22 mouse cellular contexts compared by ENCODE assay signal in the genomic region with DNA sequence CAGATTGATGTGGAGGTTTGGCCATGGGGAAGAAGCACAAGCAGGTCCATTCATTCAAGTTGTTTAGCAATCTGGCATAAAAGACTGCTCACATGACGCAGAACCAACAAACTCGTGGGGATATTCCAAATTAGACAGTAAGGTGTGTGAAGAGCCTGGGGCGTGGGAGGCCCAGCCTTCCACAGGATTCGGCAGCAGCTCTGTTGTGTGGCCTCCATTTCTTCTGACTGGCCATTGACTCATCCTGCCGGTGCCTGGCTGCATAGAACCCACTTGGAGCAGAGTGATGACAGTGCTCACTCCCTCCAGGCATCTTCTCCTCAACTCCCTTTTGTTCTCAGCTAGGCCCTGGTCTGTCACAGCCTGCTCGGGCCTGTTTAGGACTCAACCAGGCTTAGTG.
DNase-seq lines count a peak whose midpoint lies in the region; ATAC-seq and TF ChIP-seq lines count a peak whose summit lies in the region.
"Had no signal": no experiment of that assay in that cellular context is flagged by ENCODE, and none has a peak within 500 bp of the region (broad histone marks: within the 10 kb centered on the region; RNA-seq: fewer than 3 reads in every experiment).

No protein-coding gene starts in this region.

- no peak overlapping the region for H3K4me3 ChIP-seq in kidney, embryonic 15.5 days (replicated peaks)
- no peak overlapping the region for H3K4me3 ChIP-seq in C2C12 (ENCODE audit: insufficient read depth, poor library complexity, severe bottlenecking)
- H3K4me3 ChIP-seq: forebrain, embryonic 15.5 days; heart, adult 2 months; hindbrain, embryonic 15.5 days; layer of hippocampus, adult 2 months; left cerebral cortex, adult 2 months; liver, embryonic 15.5 days; neural tube, embryonic 12.5 days had no signal

- no peak for TF ChIP-seq CTCF in C2C12 (IDR thresholded peaks at IDR 0.05; ENCODE audit: control insufficient read depth, insufficient read depth, insufficient read length)

- H3K4me2 ChIP-seq in kidney, embryonic 15.5 days: no peak overlapping the region
- H3K4me2 ChIP-seq: forebrain, embryonic 15.5 days; hindbrain, embryonic 15.5 days; liver, embryonic 15.5 days; neural tube, embryonic 12.5 days had no signal

- H3K27ac ChIP-seq in kidney, embryonic 15.5 days: 0 out of 2 replicates have a peak overlapping the region, but pooled peaks have one; percentile 6
- H3K27ac ChIP-seq: forebrain, embryonic 15.5 days; heart, adult 2 months; hindbrain, embryonic 15.5 days; layer of hippocampus, adult 2 months; left cerebral cortex, adult 2 months; liver, embryonic 15.5 days; neural tube, embryonic 12.5 days had no signal

- H3K79me2 ChIP-seq in C2C12 (ENCODE audit: control insufficient read depth, insufficient read depth): no peaks in the 10 kb centered on the region

- H3ac ChIP-seq in C2C12 (ENCODE audit: control insufficient read depth, insufficient read length, low read depth): no peak overlapping the region

- H3K9ac ChIP-seq in kidney, embryonic 15.5 days: no peak overlapping the region
- H3K9ac ChIP-seq: forebrain, embryonic 15.5 days; hindbrain, embryonic 15.5 days; liver, embryonic 15.5 days; neural tube, embryonic 12.5 days had no signal

- H3K9me3 ChIP-seq in kidney, embryonic 15.5 days (replicated peaks): no peaks in the 10 kb centered on the region
- H3K9me3 ChIP-seq: forebrain, embryonic 15.5 days; hindbrain, embryonic 15.5 days; liver, embryonic 15.5 days; neural tube, embryonic 12.5 days had no signal

- no peaks in the 10 kb centered on the region for H3K27me3 ChIP-seq in kidney, embryonic 15.5 days
- H3K27me3 ChIP-seq in C2C12 (ENCODE audit: control insufficient read depth, insufficient read depth, insufficient read length): no peaks in the 10 kb centered on the region
- H3K27me3 ChIP-seq: forebrain, embryonic 15.5 days; hindbrain, embryonic 15.5 days; liver, embryonic 15.5 days; neural tube, embryonic 12.5 days had no signal

- ATAC-seq in kidney, embryonic 15.5 days (replicated peaks; ENCODE audit: low FRiP score): no peak
- ATAC-seq: activated CD4-positive, CD25-positive, alpha-beta regulatory T cell, adult 4 months; forebrain, embryonic 15.5 days; intestine, embryonic 16.5 days had no signal

- H3K79me3 ChIP-seq in C2C12 (ENCODE audit: low read depth): no peaks in the 10 kb centered on the region

- no peak for DNase-seq in kidney, adult 8-10 months
- DNase-seq in ZHBTc4 (ENCODE audit: low read depth, low spot score): peak; percentile 30
- peak; percentile 100 for DNase-seq in fat pad, adult 2 months (ENCODE audit: extremely low read depth, low read depth, low spot score)
- DNase-seq in retina, postnatal 1 day: no peak
- DNase-seq in left cerebral cortex, adult 11 months (ENCODE audit: low spot score): no peak
- no peak for DNase-seq in cerebellum, adult 9-10 months
- DNase-seq: cerebellum, postnatal 36 days; heart, adult 2 months; heart, postnatal 10 days; kidney, postnatal 10 days; lung, postnatal 14 days; right cerebral cortex, postnatal 25 days had no signal

- H3K36me3 ChIP-seq in kidney, embryonic 15.5 days: no peaks in the 10 kb centered on the region
- no peaks in the 10 kb centered on the region for H3K36me3 ChIP-seq in C2C12 (ENCODE audit: control insufficient read depth, insufficient read depth)
- H3K36me3 ChIP-seq: forebrain, embryonic 15.5 days; hindbrain, embryonic 15.5 days; liver, embryonic 15.5 days; neural tube, embryonic 12.5 days had no signal

- peaks cover 45% of the 10 kb centered on the region for H3K4me1 ChIP-seq in kidney, embryonic 15.5 days
- H3K4me1 ChIP-seq: liver, embryonic 15.5 days; neural tube, embryonic 12.5 days had no signal

- WGBS in kidney, embryonic 15.5 days: 64% methylated on average over 6 of the region's 6 CpGs

TF ChIP-seq in C2C12, 6 proteins besides CTCF, POLR2A, EP300 and RAD21:
- TF ChIP-seq CEBPB (IDR thresholded peaks at IDR 0.05; ENCODE audit: low read depth) (no peak), FOSL1 (IDR thresholded peaks at IDR 0.05; ENCODE audit: insufficient read depth, low read length, poor library complexity, severe bottlenecking) (no peak), USF1 (IDR thresholded peaks at IDR 0.05; ENCODE audit: low read depth) (peak; percentile 61), MYOD1 (IDR thresholded peaks at IDR 0.05; ENCODE audit: control insufficient read depth, insufficient read length, low read depth) (no peak)

Comparison
In these comparisons a context has a peak if more than half of its experiments do, and no peak if none do; other contexts are left out.
1. DNase-seq: peak in ZHBTc4 (single experiment) and fat pad, adult 2 months (single experiment); none in kidney, adult 8-10 months (0 of 2), retina, postnatal 1 day (single experiment), left cerebral cortex, adult 11 months (single experiment) and cerebellum, adult 9-10 months (single experiment).